Mouse (Mus musculus): ENCODE measurements around the gene Pcx. TPM values are rescaled to one million over a fixed set of nuclear protein-coding genes. Genes with fewer than 3 reads are reported as not detected.

Gene Pcx
- polyA plus RNA-seq, 1 experiment from 2014 or later: 9.7 TPM

DNA sequence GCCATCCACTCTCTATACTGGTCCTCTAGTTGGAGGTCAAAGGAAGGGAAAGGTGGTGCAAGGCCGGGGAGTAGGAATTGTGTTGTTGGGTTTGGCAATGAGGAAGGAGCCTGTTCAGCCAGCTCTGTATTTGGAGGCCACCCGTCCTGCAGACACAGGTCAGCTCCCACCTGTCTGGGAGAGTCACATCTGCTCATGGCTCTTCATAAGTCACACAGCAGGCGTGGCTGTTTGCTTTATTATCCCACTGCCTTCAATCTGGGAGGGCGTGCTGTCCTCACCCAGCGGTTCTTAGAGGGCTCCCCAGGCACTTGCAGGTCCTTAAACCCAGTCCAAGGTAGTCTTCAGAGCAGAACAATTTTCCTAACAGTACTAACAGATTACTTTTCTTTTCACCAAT is 49.9 kb downstream of the Pcx start:
- Histone ChIP-seq H3K27ac (ENCODE audit: low read depth) (no peak overlapping the region), H3K4me3 (ENCODE audit: low read depth, low read length) (no peak overlapping the region), H3K9me3 (ENCODE audit: control insufficient read depth, low read length) (no peaks in the 10 kb centered on the region), H3K4me2 (ENCODE audit: low read length) (no peak overlapping the region), H3K9ac (ENCODE audit: low read length) (no peak overlapping the region), H3K4me1 (replicated peaks; ENCODE audit: control insufficient read depth, insufficient read depth, low read length) (0 out of 2 replicates have a peak, but pooled peaks cover 4% of the 10 kb centered on the region), H3K27me3 (replicated peaks; ENCODE audit: control insufficient read depth, insufficient read depth, low read length) (no peaks in the 10 kb centered on the region), H3K36me3 (ENCODE audit: control insufficient read depth, insufficient read depth, low read length) (no peaks in the 10 kb centered on the region)
- DNase-seq (ENCODE audit: low spot score): no peak
- WGBS: 61% methylated on average over 5 of the region's 5 CpGs
- no peak for ATAC-seq (replicated peaks; ENCODE audit: low FRiP score, low TSS enrichment, low read depth)

DNA sequence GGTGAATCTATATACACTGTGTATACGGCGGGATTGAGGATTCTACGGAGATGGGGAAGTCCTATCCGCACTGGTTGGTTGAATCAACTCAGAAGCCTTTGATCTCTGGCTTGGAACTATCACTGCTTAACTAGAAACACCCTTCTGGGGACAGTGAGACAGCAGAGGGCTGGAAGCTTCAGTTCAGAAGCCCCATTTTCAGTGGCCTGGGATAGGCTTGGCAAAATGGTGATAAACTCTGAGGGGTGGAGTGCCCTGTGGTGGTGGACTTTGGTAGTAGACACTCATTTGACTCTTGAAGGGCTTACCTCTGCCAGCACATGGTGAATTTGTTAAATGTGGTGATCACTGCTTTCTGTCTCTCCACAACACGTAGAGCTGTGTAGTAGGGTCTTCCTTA is 55.4 kb downstream of the Pcx start:
- Histone ChIP-seq H3K9ac (ENCODE audit: low read length) (no peak overlapping the region), H3K4me3 (ENCODE audit: low read depth, low read length) (no peak overlapping the region), H3K4me1 (replicated peaks; ENCODE audit: control insufficient read depth, insufficient read depth, low read length) (no peaks in the 10 kb centered on the region), H3K27ac (ENCODE audit: low read depth) (no peak overlapping the region), H3K4me2 (ENCODE audit: low read length) (no peak overlapping the region), H3K9me3 (ENCODE audit: control insufficient read depth, low read length) (no peaks in the 10 kb centered on the region), H3K27me3 (replicated peaks; ENCODE audit: control insufficient read depth, insufficient read depth, low read length) (no peaks in the 10 kb centered on the region), H3K36me3 (ENCODE audit: control insufficient read depth, insufficient read depth, low read length) (no peaks in the 10 kb centered on the region)
- WGBS: 90% methylated on average over 5 of the region's 5 CpGs
- ATAC-seq (replicated peaks; ENCODE audit: low FRiP score, low TSS enrichment, low read depth): no peak
- no peak for DNase-seq (ENCODE audit: low spot score)

DNA sequence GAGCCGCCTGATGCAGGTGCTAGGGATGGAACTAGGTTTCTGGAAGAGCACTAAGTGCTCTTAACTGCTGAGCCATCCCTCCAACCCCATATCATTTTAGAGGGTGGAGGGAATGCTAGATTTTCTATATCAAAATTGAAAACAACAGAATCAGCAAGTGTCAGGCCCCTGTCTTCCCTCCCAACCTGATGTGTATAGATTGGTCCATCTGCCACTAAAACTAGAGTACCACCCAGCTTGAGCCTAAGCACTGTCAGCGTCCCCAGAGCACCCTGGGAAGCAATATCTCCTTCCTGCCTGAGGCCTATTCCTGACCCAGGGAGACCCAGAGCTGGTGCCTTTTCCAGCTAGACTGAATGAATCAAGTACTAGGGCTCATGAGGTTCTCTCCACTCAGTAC is 56.6 kb downstream of the Pcx start:
- no peak overlapping the region for H3K4me2 ChIP-seq (ENCODE audit: low read length)
- H3K4me1 ChIP-seq (replicated peaks; ENCODE audit: control insufficient read depth, insufficient read depth, low read length): no peaks in the 10 kb centered on the region
- H3K9ac ChIP-seq (ENCODE audit: low read length): no peak overlapping the region
- no peak overlapping the region for H3K4me3 ChIP-seq (ENCODE audit: low read depth, low read length)
- ATAC-seq (replicated peaks; ENCODE audit: low FRiP score, low TSS enrichment, low read depth): no peak
- DNase-seq (ENCODE audit: low spot score): no peak
- H3K27ac ChIP-seq (ENCODE audit: low read depth): no peak overlapping the region
- H3K9me3 ChIP-seq (ENCODE audit: control insufficient read depth, low read length): no peaks in the 10 kb centered on the region
- 82% methylated on average over 2 of the region's 2 CpGs for WGBS
- no peaks in the 10 kb centered on the region for H3K36me3 ChIP-seq (ENCODE audit: control insufficient read depth, insufficient read depth, low read length)
- H3K27me3 ChIP-seq (replicated peaks; ENCODE audit: control insufficient read depth, insufficient read depth, low read length): no peaks in the 10 kb centered on the region

- H3K9me3 ChIP-seq (ENCODE audit: control insufficient read depth, low read length): no peaks in the 10 kb centered on the region
- no peaks in the 10 kb centered on the region for H3K36me3 ChIP-seq (ENCODE audit: control insufficient read depth, insufficient read depth, low read length)
- no peak overlapping the region for H3K4me2 ChIP-seq (ENCODE audit: low read length)
- H3K4me1 ChIP-seq (replicated peaks; ENCODE audit: control insufficient read depth, insufficient read depth, low read length): no peaks in the 10 kb centered on the region
- H3K4me3 ChIP-seq (ENCODE audit: low read depth, low read length): no peak overlapping the region
- 81% methylated on average over 2 of the region's 2 CpGs for WGBS
- H3K9ac ChIP-seq (ENCODE audit: low read length): no peak overlapping the region
- no peak for DNase-seq (ENCODE audit: low spot score)
- ATAC-seq (replicated peaks; ENCODE audit: low FRiP score, low TSS enrichment, low read depth): no peak
- no peak overlapping the region for H3K27ac ChIP-seq (ENCODE audit: low read depth)
- H3K27me3 ChIP-seq (replicated peaks; ENCODE audit: control insufficient read depth, insufficient read depth, low read length): no peaks in the 10 kb centered on the region
Measured at GRCm38 (mm10) chr19:4567665-4568064, 57.4 kb downstream of the Pcx start.

GRCm38 (mm10) chr19:4568832-4569231 is 58.6 kb downstream of the Pcx start:
- no peaks in the 10 kb centered on the region for H3K4me1 ChIP-seq (replicated peaks; ENCODE audit: control insufficient read depth, insufficient read depth, low read length)
- DNase-seq (ENCODE audit: low spot score) (no peak), ATAC-seq (replicated peaks; ENCODE audit: low FRiP score, low TSS enrichment, low read depth) (no peak)
- 45% methylated on average over 4 of the region's 4 CpGs for WGBS
- H3K27ac ChIP-seq (ENCODE audit: low read depth): no peak overlapping the region
- H3K4me3 ChIP-seq (ENCODE audit: low read depth, low read length): no peak overlapping the region
- no peaks in the 10 kb centered on the region for H3K27me3 ChIP-seq (replicated peaks; ENCODE audit: control insufficient read depth, insufficient read depth, low read length)
- H3K9ac ChIP-seq (ENCODE audit: low read length): no peak overlapping the region
- no peaks in the 10 kb centered on the region for H3K9me3 ChIP-seq (ENCODE audit: control insufficient read depth, low read length)
- no peaks in the 10 kb centered on the region for H3K36me3 ChIP-seq (ENCODE audit: control insufficient read depth, insufficient read depth, low read length)
- H3K4me2 ChIP-seq (ENCODE audit: low read length): no peak overlapping the region

DNA sequence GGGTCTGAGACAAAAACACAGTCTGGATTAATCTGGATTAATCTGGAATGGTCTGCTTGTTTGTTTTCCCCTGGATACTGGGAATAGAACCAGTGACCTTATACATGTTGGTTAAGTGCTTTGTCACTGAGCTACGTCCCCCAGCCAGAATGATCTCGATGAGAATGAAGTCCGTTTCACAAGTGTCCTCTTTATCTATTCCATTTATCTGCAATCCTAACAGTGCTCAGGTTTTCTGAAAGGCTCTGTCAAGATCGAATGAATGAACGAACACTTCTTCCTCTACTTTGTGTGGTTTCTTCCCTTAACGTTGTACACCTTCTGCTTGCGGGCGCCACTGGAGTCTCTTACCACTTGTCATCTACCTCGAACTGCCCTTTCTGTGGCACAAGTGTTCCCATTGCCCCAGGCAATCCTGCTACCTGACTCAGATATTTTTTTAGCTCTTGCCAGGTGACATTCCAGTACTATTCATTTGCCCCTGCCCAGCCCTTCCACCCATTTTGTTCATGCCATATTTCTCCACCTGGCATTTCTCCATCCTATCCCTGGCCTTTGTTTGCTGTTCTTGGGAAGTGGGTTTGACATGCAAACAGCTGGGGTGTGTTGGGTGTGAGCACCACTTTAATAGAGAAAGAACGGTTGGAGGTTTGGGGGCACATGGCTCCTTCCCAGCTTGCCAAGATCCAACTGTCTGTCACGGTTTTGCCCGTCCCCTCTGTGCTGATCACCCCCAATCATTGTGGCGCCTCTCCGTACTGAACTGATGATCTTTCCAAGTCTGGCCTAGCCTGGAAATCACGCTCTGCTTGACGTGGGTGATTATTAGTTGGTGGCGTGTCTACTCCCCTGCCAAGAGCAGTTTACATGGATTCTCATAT is 59.3 kb downstream of the Pcx start:
- H3K4me2 ChIP-seq (ENCODE audit: low read length): no peak overlapping the region
- no peaks in the 10 kb centered on the region for H3K9me3 ChIP-seq (ENCODE audit: control insufficient read depth, low read length)
- WGBS: 85% methylated on average over 17 of the region's 17 CpGs
- H3K27me3 ChIP-seq (replicated peaks; ENCODE audit: control insufficient read depth, insufficient read depth, low read length): no peaks in the 10 kb centered on the region
- DNase-seq (ENCODE audit: low spot score) (no peak), ATAC-seq (replicated peaks; ENCODE audit: low FRiP score, low TSS enrichment, low read depth) (no peak)
- no peak overlapping the region for H3K4me3 ChIP-seq (ENCODE audit: low read depth, low read length)
- no peaks in the 10 kb centered on the region for H3K36me3 ChIP-seq (ENCODE audit: control insufficient read depth, insufficient read depth, low read length)
- H3K4me1 ChIP-seq (replicated peaks; ENCODE audit: control insufficient read depth, insufficient read depth, low read length): no peaks in the 10 kb centered on the region
- no peak overlapping the region for H3K9ac ChIP-seq (ENCODE audit: low read length)
- H3K27ac ChIP-seq (ENCODE audit: low read depth): no peak overlapping the region

- DNase-seq (ENCODE audit: low spot score) (no peak), ATAC-seq (replicated peaks; ENCODE audit: low FRiP score, low TSS enrichment, low read depth) (no peak)
- Histone ChIP-seq H3K36me3 (ENCODE audit: control insufficient read depth, insufficient read depth, low read length) (no peaks in the 10 kb centered on the region), H3K27me3 (replicated peaks; ENCODE audit: control insufficient read depth, insufficient read depth, low read length) (no peaks in the 10 kb centered on the region), H3K4me2 (ENCODE audit: low read length) (no peak overlapping the region), H3K9ac (ENCODE audit: low read length) (no peak overlapping the region), H3K4me3 (ENCODE audit: low read depth, low read length) (no peak overlapping the region), H3K4me1 (replicated peaks; ENCODE audit: control insufficient read depth, insufficient read depth, low read length) (no peaks in the 10 kb centered on the region), H3K27ac (ENCODE audit: low read depth) (no peak overlapping the region), H3K9me3 (ENCODE audit: control insufficient read depth, low read length) (no peaks in the 10 kb centered on the region)
- WGBS: 77% methylated on average over 11 of the region's 11 CpGs
Measured at GRCm38 (mm10) chr19:4570237-4570613, 60.0 kb downstream of the Pcx start.

DNA sequence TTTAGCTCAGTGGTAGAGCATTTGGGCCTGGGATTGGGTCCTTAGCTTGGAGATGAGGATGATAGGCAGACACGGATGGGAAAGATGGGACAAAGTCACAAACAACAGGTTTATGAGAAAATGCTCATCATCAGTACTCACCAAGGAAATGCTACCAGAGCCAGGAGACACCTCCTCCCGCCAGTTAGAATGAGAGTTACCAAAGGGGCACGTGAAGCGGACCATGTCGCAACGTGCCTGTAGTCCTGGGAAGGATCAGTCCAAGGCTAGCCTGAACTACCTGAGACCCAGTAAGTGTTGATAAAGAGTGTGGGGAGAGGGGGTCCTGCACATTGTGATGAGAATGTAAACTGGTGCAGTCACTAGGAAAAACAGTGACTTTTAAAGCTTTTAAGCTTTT is 60.5 kb downstream of the Pcx start:
- H3K36me3 ChIP-seq (ENCODE audit: control insufficient read depth, insufficient read depth, low read length): no peaks in the 10 kb centered on the region
- H3K27me3 ChIP-seq (replicated peaks; ENCODE audit: control insufficient read depth, insufficient read depth, low read length): no peaks in the 10 kb centered on the region
- H3K9ac ChIP-seq (ENCODE audit: low read length): no peak overlapping the region
- H3K9me3 ChIP-seq (ENCODE audit: control insufficient read depth, low read length): no peaks in the 10 kb centered on the region
- no peak for ATAC-seq (replicated peaks; ENCODE audit: low FRiP score, low TSS enrichment, low read depth)
- WGBS: 87% methylated on average over 6 of the region's 6 CpGs
- H3K4me2 ChIP-seq (ENCODE audit: low read length): no peak overlapping the region
- H3K4me3 ChIP-seq (ENCODE audit: low read depth, low read length): no peak overlapping the region
- H3K4me1 ChIP-seq (replicated peaks; ENCODE audit: control insufficient read depth, insufficient read depth, low read length): no peaks in the 10 kb centered on the region
- H3K27ac ChIP-seq (ENCODE audit: low read depth): no peak overlapping the region
- no peak for DNase-seq (ENCODE audit: low spot score)

DNA sequence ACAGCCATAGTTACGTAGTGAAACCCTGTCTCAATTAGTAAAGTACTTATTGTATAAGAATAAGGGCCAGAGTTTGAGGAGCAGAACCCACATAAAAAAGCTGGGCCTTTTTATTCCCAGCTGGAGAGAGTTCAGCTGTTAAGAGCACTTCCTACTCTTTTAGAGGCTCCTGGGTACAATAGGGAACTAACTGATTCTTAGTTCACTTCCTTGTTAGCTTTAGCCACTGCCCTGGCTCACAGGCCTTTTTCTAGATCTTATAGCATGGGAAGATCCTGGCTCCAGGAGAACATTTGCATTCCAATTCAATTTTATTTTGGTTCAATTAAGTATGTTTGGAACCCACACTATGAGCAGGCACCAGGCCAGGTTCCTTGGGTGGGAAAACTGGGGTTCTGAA is 61.4 kb downstream of the Pcx start:
- Histone ChIP-seq H3K4me3 (ENCODE audit: low read depth, low read length) (no peak overlapping the region), H3K9ac (ENCODE audit: low read length) (no peak overlapping the region), H3K9me3 (ENCODE audit: control insufficient read depth, low read length) (no peaks in the 10 kb centered on the region), H3K27me3 (replicated peaks; ENCODE audit: control insufficient read depth, insufficient read depth, low read length) (no peaks in the 10 kb centered on the region), H3K27ac (ENCODE audit: low read depth) (no peak overlapping the region), H3K36me3 (ENCODE audit: control insufficient read depth, insufficient read depth, low read length) (no peaks in the 10 kb centered on the region), H3K4me2 (ENCODE audit: low read length) (no peak overlapping the region), H3K4me1 (replicated peaks; ENCODE audit: control insufficient read depth, insufficient read depth, low read length) (no peaks in the 10 kb centered on the region)
- 97% methylated on average over 1 of the region's 1 CpGs for WGBS
- ATAC-seq (replicated peaks; ENCODE audit: low FRiP score, low TSS enrichment, low read depth) (no peak), DNase-seq (ENCODE audit: low spot score) (no peak)
